ENCODE assay signal across 7 mouse cellular contexts in genomic region chr11:90317482-90317881, GRCm38 (mm10).
DNase-seq lines count a peak whose midpoint lies in the region; ATAC-seq lines count a peak whose summit lies in the region.

No protein-coding gene starts in this region.

- no peak for ATAC-seq in midbrain, embryonic 14.5 days (ENCODE audit: low FRiP score, low TSS enrichment)
- no peak for ATAC-seq in midbrain, embryonic 13.5 days

- H3K27ac ChIP-seq in midbrain, embryonic 14.5 days (replicated peaks; ENCODE audit: low read depth, low read length) = no peak overlapping the region
- H3K27ac ChIP-seq in midbrain, embryonic 13.5 days = no peak overlapping the region

- whole genome bisulfite sequencing in midbrain, embryonic 14.5 days = 19% methylated on average over 4 of the region's 4 CpGs
- WGBS in midbrain, embryonic 13.5 days = 19% methylated on average over 4 of the region's 4 CpGs

- no peak overlapping the region for H3K9ac ChIP-seq in midbrain, embryonic 14.5 days (replicated peaks; ENCODE audit: low read length)
- H3K9ac ChIP-seq in midbrain, embryonic 13.5 days (replicated peaks) = no peak overlapping the region

- H3K27me3 ChIP-seq in midbrain, embryonic 14.5 days (ENCODE audit: control insufficient read depth, insufficient read depth, low read length) = no peaks in the 10 kb centered on the region
- H3K27me3 ChIP-seq in midbrain, embryonic 13.5 days = no peaks in the 10 kb centered on the region

- H3K36me3 ChIP-seq in midbrain, embryonic 14.5 days (ENCODE audit: control insufficient read depth, insufficient read depth, low read length) = no peaks in the 10 kb centered on the region
- no peaks in the 10 kb centered on the region for H3K36me3 ChIP-seq in midbrain, embryonic 13.5 days

- no peaks in the 10 kb centered on the region for H3K4me1 ChIP-seq in midbrain, embryonic 14.5 days (ENCODE audit: control insufficient read depth, insufficient read depth, low read length)
- H3K4me1 ChIP-seq in midbrain, embryonic 13.5 days (replicated peaks) = no peaks in the 10 kb centered on the region

- no peak overlapping the region for H3K4me3 ChIP-seq in midbrain, embryonic 14.5 days (replicated peaks; ENCODE audit: low read depth, low read length)
- H3K4me3 ChIP-seq in midbrain, embryonic 13.5 days (replicated peaks) = no peak overlapping the region

- no peaks in the 10 kb centered on the region for H3K9me3 ChIP-seq in midbrain, embryonic 14.5 days (ENCODE audit: control insufficient read depth, low read length)
- H3K9me3 ChIP-seq in midbrain, embryonic 13.5 days = no peaks in the 10 kb centered on the region

- intact Hi-C loops in left cerebral cortex, postnatal 36 days (cut with DNase I) = loop anchor here (5.0 kb wide), 2 partner anchors 70 to 305 kb away; no protein-coding TSS in a partner anchor

- no peak overlapping the region for H3K4me2 ChIP-seq in midbrain, embryonic 14.5 days (ENCODE audit: low read length)
- H3K4me2 ChIP-seq in midbrain, embryonic 13.5 days (replicated peaks) = no peak overlapping the region

- DNase-seq in midbrain, embryonic 14.5 days = peak; percentile 82
- peak; percentile 78 for DNase-seq in adipocyte (ENCODE audit: low spot score)
- peak; percentile 71 to 80 for DNase-seq in cerebellum, postnatal 10 days
- DNase-seq in heart, postnatal 4 days = peak; percentile 67
- DNase-seq in left cerebral cortex, postnatal 36 days (ENCODE audit: low spot score in 2 of 2) = peak; percentile 61 to 66
- peak; percentile 70 to 83 for DNase-seq in right cerebral cortex, adult 2 months (ENCODE audit: low spot score in 2 of 2)
